Mouse (Mus musculus): Measurements from ENCODE around the gene Hdlbp. TPM values are rescaled to one million over a fixed set of nuclear protein-coding genes. Genes with fewer than 3 reads are reported as not detected.

The Hdlbp gene
- total RNA-seq, 1 experiment, result 147 TPM

DNA sequence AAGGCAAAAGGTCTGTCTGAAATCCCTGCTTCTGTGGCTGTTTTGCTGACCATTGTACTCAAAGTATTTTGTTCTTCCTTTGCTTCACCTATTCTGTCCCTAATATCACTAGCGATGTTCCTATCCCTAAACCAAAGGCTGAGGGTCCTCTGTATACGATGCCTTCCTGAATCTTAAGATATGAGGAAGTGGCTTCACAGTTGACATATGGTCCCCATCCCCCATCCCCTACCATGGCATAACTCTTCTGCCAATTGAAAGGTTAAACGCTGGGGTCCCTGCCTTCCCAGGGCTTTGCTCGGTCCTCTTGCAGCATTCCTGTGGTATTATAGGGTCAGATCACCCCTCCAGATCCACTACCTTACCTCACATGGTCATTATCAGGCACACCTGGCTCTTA, 75.2 kb downstream of the Hdlbp start:
- TF ChIP-seq CHD2 (IDR thresholded peaks at IDR 0.05; ENCODE audit: low read depth, low read length) (no peak), ZC3H11A (IDR thresholded peaks at IDR 0.05; ENCODE audit: borderline replicate concordance, low read depth, low read length) (no peak), ZNF384 (IDR thresholded peaks at IDR 0.05; ENCODE audit: low read depth, low read length) (no peak), MAFK (IDR thresholded peaks at IDR 0.05; ENCODE audit: insufficient read depth, low read depth, low read length) (no peak), HCFC1 (IDR thresholded peaks at IDR 0.05; ENCODE audit: borderline replicate concordance, insufficient read depth, low read length) (no peak)
- H3K36me3 ChIP-seq (ENCODE audit: control insufficient read depth, insufficient read depth, low read length, poor library complexity, severe bottlenecking), result peaks cover 21% of the 10 kb centered on the region
- DNase-seq (ENCODE audit: low read depth, low spot score), result no peak
- peaks cover 2 to 7% of the 10 kb centered on the region in 2 experiments; a peak in 2 of 4 replicates for H3K4me1 ChIP-seq (ENCODE audit: control insufficient read depth in 2 of 2, insufficient read depth in 2 of 2, low read length in 2 of 2, poor library complexity in 1 of 2)
- H3K27ac ChIP-seq (ENCODE audit: insufficient read depth, low read depth, low read length, poor library complexity, severe bottlenecking), result no peak overlapping the region
- no peak overlapping the region for H3K9ac ChIP-seq (ENCODE audit: insufficient read depth, low read depth, low read length, poor library complexity, severe bottlenecking)
- in situ Hi-C loops (cut with MboI; ENCODE audit: low sequenced_read_pairs in 2 of 2, unreplicated experiment in 2 of 2), result no loop called here
- H3K4me3 ChIP-seq (ENCODE audit: insufficient read depth in 1 of 2, low read depth in 1 of 2, low read length in 2 of 2, poor library complexity in 1 of 2, severe bottlenecking in 1 of 2), result no peak overlapping the region
- no peaks in the 10 kb centered on the region for H3K9me3 ChIP-seq (ENCODE audit: control insufficient read depth, insufficient read depth, low read depth, low read length)

DNA sequence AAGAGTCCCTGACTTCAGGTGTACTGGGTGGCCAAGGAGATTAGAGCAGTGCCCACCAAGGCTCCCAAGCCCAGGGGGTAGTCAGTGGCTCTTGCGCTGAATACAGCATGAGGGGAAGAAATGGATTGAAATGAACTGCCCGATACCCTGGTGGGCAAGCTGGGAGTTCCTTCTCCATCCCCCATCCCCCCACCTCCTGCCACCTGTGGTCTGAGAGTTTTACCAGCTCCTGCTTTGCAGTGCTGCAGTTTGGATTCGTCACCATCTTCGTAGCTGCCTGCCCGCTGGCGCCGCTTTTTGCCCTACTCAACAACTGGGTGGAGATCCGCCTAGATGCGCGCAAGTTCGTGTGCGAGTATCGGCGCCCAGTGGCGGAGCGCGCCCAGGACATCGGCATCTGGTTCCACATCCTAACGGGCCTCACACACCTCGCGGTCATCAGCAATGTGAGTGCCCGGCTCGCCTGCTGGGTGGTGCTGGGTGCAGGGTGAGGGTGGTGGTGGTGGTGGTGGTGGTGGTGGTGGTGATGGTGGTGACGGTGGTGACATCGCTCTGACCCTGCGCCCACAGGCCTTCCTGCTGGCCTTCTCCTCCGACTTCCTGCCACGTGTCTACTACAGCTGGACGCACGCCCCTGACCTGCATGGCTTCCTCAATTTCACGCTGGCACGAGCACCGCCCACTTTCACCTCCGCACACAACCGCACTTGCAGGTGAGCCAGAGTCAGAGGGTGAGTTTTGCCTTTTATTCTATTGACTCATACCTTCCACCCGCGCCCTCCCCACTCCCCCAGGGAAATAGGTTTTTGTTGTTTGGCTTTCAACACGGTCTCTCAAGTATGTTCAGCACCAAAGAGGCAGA, 77.2 kb downstream of the Hdlbp start:
- Histone ChIP-seq H3K9ac (ENCODE audit: insufficient read depth, low read depth, low read length, poor library complexity, severe bottlenecking) (peak overlapping the region; percentile 17; the same call in 1 of the 2 replicates), H3K4me1 (ENCODE audit: control insufficient read depth in 2 of 2, insufficient read depth in 2 of 2, low read length in 2 of 2, poor library complexity in 1 of 2) (peaks cover 2 to 7% of the 10 kb centered on the region in 2 experiments; a peak in 2 of 4 replicates), H3K4me3 (ENCODE audit: insufficient read depth in 1 of 2, low read depth in 1 of 2, low read length in 2 of 2, poor library complexity in 1 of 2, severe bottlenecking in 1 of 2) (peak overlapping the region; percentile 66 to 68), H3K36me3 (ENCODE audit: control insufficient read depth, insufficient read depth, low read length, poor library complexity, severe bottlenecking) (peaks cover 2% of the 10 kb centered on the region), H3K27ac (ENCODE audit: insufficient read depth, low read depth, low read length, poor library complexity, severe bottlenecking) (no peak overlapping the region), H3K9me3 (ENCODE audit: control insufficient read depth, insufficient read depth, low read depth, low read length) (no peaks in the 10 kb centered on the region)
- no peak for TF ChIP-seq HCFC1 (IDR thresholded peaks at IDR 0.05; ENCODE audit: borderline replicate concordance, insufficient read depth, low read length)
- TF ChIP-seq ZNF384 (IDR thresholded peaks at IDR 0.05; ENCODE audit: low read depth, low read length), result no peak
- no peak for TF ChIP-seq MAFK (IDR thresholded peaks at IDR 0.05; ENCODE audit: insufficient read depth, low read depth, low read length)
- TF ChIP-seq ZC3H11A (IDR thresholded peaks at IDR 0.05; ENCODE audit: borderline replicate concordance, low read depth, low read length), result no peak
- peak; percentile 19 for DNase-seq (ENCODE audit: low read depth, low spot score)
- in situ Hi-C loops (cut with MboI; ENCODE audit: low sequenced_read_pairs in 2 of 2, unreplicated experiment in 2 of 2), result no loop called here

- H3K9me3 ChIP-seq (ENCODE audit: control insufficient read depth, insufficient read depth, low read depth, low read length), result no peaks in the 10 kb centered on the region
- H3K4me3 ChIP-seq (ENCODE audit: insufficient read depth in 1 of 2, low read depth in 1 of 2, low read length in 2 of 2, poor library complexity in 1 of 2, severe bottlenecking in 1 of 2), result no peak overlapping the region
- H3K4me1 ChIP-seq (ENCODE audit: control insufficient read depth in 2 of 2, insufficient read depth in 2 of 2, low read length in 2 of 2, poor library complexity in 1 of 2), result no peaks in the 10 kb centered on the region; a peak in 1 of 4 replicates
- TF ChIP-seq MAFK (IDR thresholded peaks at IDR 0.05; ENCODE audit: insufficient read depth, low read depth, low read length) (no peak), ZC3H11A (IDR thresholded peaks at IDR 0.05; ENCODE audit: borderline replicate concordance, low read depth, low read length) (no peak), CHD2 (IDR thresholded peaks at IDR 0.05; ENCODE audit: low read depth, low read length) (no peak), ZNF384 (IDR thresholded peaks at IDR 0.05; ENCODE audit: low read depth, low read length) (no peak), HCFC1 (IDR thresholded peaks at IDR 0.05; ENCODE audit: borderline replicate concordance, insufficient read depth, low read length) (no peak)
- in situ Hi-C loops (cut with MboI; ENCODE audit: low sequenced_read_pairs in 2 of 2, unreplicated experiment in 2 of 2), result no loop called here
- H3K27ac ChIP-seq (ENCODE audit: insufficient read depth, low read depth, low read length, poor library complexity, severe bottlenecking), result no peak overlapping the region
- no peaks in the 10 kb centered on the region for H3K36me3 ChIP-seq (ENCODE audit: control insufficient read depth, insufficient read depth, low read length, poor library complexity, severe bottlenecking)
- no peak overlapping the region for H3K9ac ChIP-seq (ENCODE audit: insufficient read depth, low read depth, low read length, poor library complexity, severe bottlenecking)
- no peak for DNase-seq (ENCODE audit: low read depth, low spot score)
Measured at GRCm38 (mm10) chr1:93388906-93389305, 89.7 kb downstream of the Hdlbp start.

DNA sequence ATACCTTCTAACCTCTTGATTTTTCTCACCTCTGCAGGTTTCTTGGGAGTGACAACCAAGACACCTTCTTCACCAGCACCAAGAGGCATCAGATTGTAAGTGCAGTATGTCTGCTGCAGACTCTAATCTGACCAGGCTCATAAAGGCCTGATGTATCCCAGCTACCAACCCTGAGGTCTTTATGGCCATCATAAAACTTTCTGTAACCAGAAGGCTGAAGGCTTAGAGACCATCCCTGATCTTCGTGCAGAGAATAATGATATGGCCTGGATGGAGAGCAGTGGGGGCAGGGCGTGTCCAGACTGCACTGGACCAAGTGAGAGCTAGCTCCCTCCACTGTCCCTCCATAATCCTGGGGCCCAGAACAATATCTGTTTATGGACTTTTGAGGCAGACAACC, 91.4 kb downstream of the Hdlbp start:
- no peak for TF ChIP-seq HCFC1 (IDR thresholded peaks at IDR 0.05; ENCODE audit: borderline replicate concordance, insufficient read depth, low read length)
- no peak for TF ChIP-seq ZNF384 (IDR thresholded peaks at IDR 0.05; ENCODE audit: low read depth, low read length)
- TF ChIP-seq MAFK (IDR thresholded peaks at IDR 0.05; ENCODE audit: insufficient read depth, low read depth, low read length), result no peak
- TF ChIP-seq ZC3H11A (IDR thresholded peaks at IDR 0.05; ENCODE audit: borderline replicate concordance, low read depth, low read length), result no peak
- TF ChIP-seq CHD2 (IDR thresholded peaks at IDR 0.05; ENCODE audit: low read depth, low read length), result no peak
- H3K9ac ChIP-seq (ENCODE audit: insufficient read depth, low read depth, low read length, poor library complexity, severe bottlenecking), result no peak overlapping the region
- DNase-seq (ENCODE audit: low read depth, low spot score), result no peak
- H3K27ac ChIP-seq (ENCODE audit: insufficient read depth, low read depth, low read length, poor library complexity, severe bottlenecking), result no peak overlapping the region
- no peaks in the 10 kb centered on the region; a peak in 1 of 4 replicates for H3K4me1 ChIP-seq (ENCODE audit: control insufficient read depth in 2 of 2, insufficient read depth in 2 of 2, low read length in 2 of 2, poor library complexity in 1 of 2)
- no peaks in the 10 kb centered on the region for H3K36me3 ChIP-seq (ENCODE audit: control insufficient read depth, insufficient read depth, low read length, poor library complexity, severe bottlenecking)
- no peaks in the 10 kb centered on the region for H3K9me3 ChIP-seq (ENCODE audit: control insufficient read depth, insufficient read depth, low read depth, low read length)
- no peak overlapping the region for H3K4me3 ChIP-seq (ENCODE audit: insufficient read depth in 1 of 2, low read depth in 1 of 2, low read length in 2 of 2, poor library complexity in 1 of 2, severe bottlenecking in 1 of 2)
- in situ Hi-C loops (cut with MboI; ENCODE audit: low sequenced_read_pairs in 2 of 2, unreplicated experiment in 2 of 2), result no loop called here

Measured in ES-E14 (cell line).